Mouse (Mus musculus) heart, adult 2 months (tissue): ENCODE data around the gene Tsg101. TPM values are rescaled to one million over a fixed set of nuclear protein-coding genes. Genes with fewer than 3 reads are reported as not detected.

Experiments used
- DNase-seq, 2 experiments: peaks; one replicate each; pipeline ENCODE4 v3.0.0; 2021
- H3K27ac ChIP-seq: fragments of 200-600 bp; 2 replicates; pipeline ENCODE4 v1.8.1; 2022
- H3K27me3 ChIP-seq: fragments of 200-500 bp; 2 replicates; pipeline ENCODE4 v1.6.1; 2012; ENCODE audit warnings: mild to moderate bottlenecking, low read length, inconsistent platforms, mixed read lengths; ENCODE audit not compliant: control insufficient read depth, insufficient read depth
- H3K36me3 ChIP-seq: fragments of 200-500 bp; 2 replicates; pipeline ENCODE4 v1.6.1; 2012; ENCODE audit warnings: low read length, inconsistent platforms; ENCODE audit not compliant: control insufficient read depth, insufficient read depth
- H3K4me1 ChIP-seq: fragments of 200-500 bp; 2 replicates; pipeline ENCODE4 v1.6.1; 2011; ENCODE audit warnings: low read length; ENCODE audit not compliant: control insufficient read depth, insufficient read depth
- H3K4me3 ChIP-seq: fragments of 200-600 bp; 2 replicates; pipeline ENCODE4 v1.8.1; 2022
- H3K79me2 ChIP-seq: fragments of 200-500 bp; replicated peaks from 2 replicates; pipeline ENCODE4 v1.6.1; 2012; ENCODE audit warnings: mild to moderate bottlenecking, inconsistent platforms, low read length, moderate library complexity, mixed read lengths; ENCODE audit not compliant: control insufficient read depth, insufficient read depth
- H3K9ac ChIP-seq: fragments of 200-500 bp; 2 replicates; pipeline ENCODE4 v1.6.1; 2012; ENCODE audit warnings: low read depth, mild to moderate bottlenecking, control low read depth, inconsistent platforms, low read length, mixed read lengths
- CTCF ChIP-seq: fragments of 200-600 bp; IDR thresholded peaks from 2 replicates; pipeline ENCODE4 v1.8.1; 2022; ENCODE audit warnings: antibody characterized with exemption, mild to moderate bottlenecking, moderate library complexity
- EP300 ChIP-seq: fragments of 200-500 bp; IDR thresholded peaks from 2 replicates; pipeline ENCODE4 v1.6.1; 2011; ENCODE audit warnings: low read depth, low read length, control low read depth; ENCODE audit not compliant: insufficient read depth
- POLR2A ChIP-seq: fragments of 200-500 bp; IDR thresholded peaks from 2 replicates; pipeline ENCODE4 v1.6.1; 2011; ENCODE audit warnings: mild to moderate bottlenecking, low read depth, low read length, control low read depth; ENCODE audit not compliant: insufficient read depth
- WGBS: fragments of 180-500 bp; shearing (Covaris S2); methylation state at CpG from one replicate; pipeline ENCODE4 v1.1.7; 2018; 5-methylcytosine and 5-hydroxymethylcytosine counted together
- intact Hi-C: fragments of 180-260 bp; cut with DNase I; formaldehyde crosslinking; loops from one replicate; pipeline ENCODE4 v1.15.1; 2025
- polyA plus RNA-seq: library from polyadenylated mRNA; depleted of rRNA; stranded (reverse); fragments of >200 nt; gene quantifications from 2 replicates; pipeline ENCODE4 v1.2.3, GENCODE M21; 2012
- total RNA-seq, 2 experiments: library from RNA; stranded (reverse); gene quantifications; 2 replicates each; pipeline ENCODE4 v1.2.3; 2021

Tsg101 gene
- total and polyA plus RNA-seq, 3 experiments, result 56.5 to 64.3 (median 62.5) TPM

DNA sequence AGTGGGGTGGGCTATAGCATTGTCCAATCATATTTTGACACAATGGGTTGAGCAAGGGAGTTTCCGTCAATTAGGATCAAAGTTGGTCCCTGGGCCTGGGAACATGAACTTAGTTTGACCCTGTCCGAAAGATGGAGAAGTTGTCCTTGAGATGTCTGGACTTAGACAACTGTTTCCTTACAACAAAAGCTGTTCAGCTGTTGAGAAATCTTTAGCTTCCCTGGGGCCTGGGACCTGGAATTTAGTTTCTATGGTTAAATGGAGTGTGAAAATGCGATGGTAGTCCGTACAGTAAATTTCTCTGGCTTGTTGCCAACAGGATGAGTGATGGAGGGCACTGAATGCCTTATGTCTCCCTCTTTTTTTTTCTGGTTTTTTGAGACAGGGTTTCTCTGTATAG lies 2.3 kb upstream of the Tsg101 start:
- WGBS, result 61% methylated on average over 4 of the region's 4 CpGs
- Histone ChIP-seq H3K27ac (no peak overlapping the region), H3K79me2 (0 out of 2 replicates have a peak, but pooled peaks cover 2% of the 10 kb centered on the region), H3K27me3 (no peaks in the 10 kb centered on the region), H3K36me3 (peaks cover 3% of the 10 kb centered on the region; the same call in 1 of the 2 replicates), H3K9ac (no peak overlapping the region), H3K4me1 (peaks cover 4% of the 10 kb centered on the region), H3K4me3 (no peak overlapping the region)
- intact Hi-C loops, result loop anchor here (5.0 kb wide), 1 partner anchor 85 kb away; the partner anchor contains the start of gene Spty2d1
- DNase-seq, result no peak
- no peak for TF ChIP-seq CTCF
- TF ChIP-seq EP300, result no peak
- no peak for TF ChIP-seq POLR2A

DNA sequence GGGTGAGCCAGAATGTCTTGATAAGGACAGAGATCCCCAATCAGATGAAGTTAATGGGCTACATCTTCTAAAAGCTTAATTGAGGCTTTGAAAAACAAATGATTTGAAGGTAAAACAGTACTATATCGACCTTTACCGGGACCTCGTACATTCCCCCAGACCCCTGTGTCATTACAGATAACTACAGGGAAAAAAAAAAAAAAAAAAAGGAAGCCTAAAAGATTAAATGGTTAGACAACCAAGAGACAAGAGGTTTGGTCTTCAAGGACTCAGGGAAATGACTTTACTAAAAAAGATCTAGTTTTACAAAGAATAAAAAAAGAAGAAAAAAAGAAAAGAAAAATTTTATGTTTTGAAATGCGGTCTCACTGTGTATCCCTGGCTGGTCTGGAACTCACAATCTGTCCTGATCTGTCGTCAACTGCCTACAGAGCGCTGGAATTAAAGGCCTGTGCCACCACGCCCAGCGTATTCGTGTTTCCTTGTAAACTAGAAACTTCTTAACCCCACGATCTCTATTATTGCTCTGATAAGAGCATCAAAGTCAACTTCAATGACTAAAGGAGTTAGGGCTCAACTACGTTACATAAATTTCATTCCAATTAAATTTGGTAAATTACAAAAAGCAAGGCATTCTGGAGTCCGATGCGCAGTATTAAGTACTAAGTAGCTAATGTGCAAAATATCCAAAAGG lies 944 bp downstream of the Tsg101 start:
- H3K79me2 ChIP-seq, result 0 out of 2 replicates have a peak, but pooled peaks cover 2% of the 10 kb centered on the region
- peaks cover 5% of the 10 kb centered on the region for H3K4me1 ChIP-seq

DNA sequence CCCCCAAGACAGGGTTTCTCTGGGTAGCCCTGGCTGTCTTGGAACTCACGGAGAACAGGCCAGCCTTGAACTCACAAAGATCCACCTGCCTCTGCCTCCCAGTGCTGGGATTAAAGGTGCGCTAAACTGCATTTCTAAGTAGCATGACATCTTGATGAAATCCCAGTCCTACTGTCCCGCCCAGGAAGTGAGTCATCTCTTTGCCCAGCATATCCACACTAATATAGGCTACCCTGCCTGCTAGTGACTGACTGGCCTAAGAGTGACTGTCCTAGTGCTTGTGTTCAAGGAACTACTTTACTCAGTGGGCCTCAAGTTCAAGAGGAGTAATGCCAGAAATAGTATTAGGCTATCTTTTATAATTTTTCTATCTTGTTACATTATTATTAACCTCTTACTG lies 3.4 kb downstream of the Tsg101 start:
- Histone ChIP-seq H3K36me3 (peaks cover 3% of the 10 kb centered on the region; the same call in 1 of the 2 replicates), H3K4me1 (peaks cover 5% of the 10 kb centered on the region), H3K27me3 (no peaks in the 10 kb centered on the region), H3K9ac (no peak overlapping the region), H3K27ac (no peak overlapping the region), H3K79me2 (peaks cover 4% of the 10 kb centered on the region), H3K4me3 (no peak overlapping the region)
- WGBS, result 82% methylated on average over 3 of the region's 3 CpGs
- intact Hi-C loops, result loop anchor here (5.0 to 10.0 kb wide), 3 partner anchors 69 to 202 kb away; partner anchors contain the start of genes Gtf2h1, Hps5, Saa3 and Saal1
- TF ChIP-seq POLR2A (no peak), CTCF (no peak), EP300 (no peak)
- no peak for DNase-seq

More for the DNA sequence above, 944 bp downstream of the Tsg101 start:
- Histone ChIP-seq H3K9ac (no peak overlapping the region), H3K36me3 (peaks cover 3% of the 10 kb centered on the region; the same call in 1 of the 2 replicates), H3K4me3 (peak overlapping the region; percentile 88), H3K27me3 (no peaks in the 10 kb centered on the region), H3K27ac (peak overlapping the region; percentile 99)
- TF ChIP-seq EP300 (no peak), POLR2A (no peak)
- DNase-seq, result no peak
- intact Hi-C loops, result loop anchor here (2.0 to 10.0 kb wide), 4 partner anchors 38 to 204 kb away; partner anchors contain the start of genes Gtf2h1, Hps5, Saa3 and Saal1
- 6% methylated on average over 13 of the region's 13 CpGs for WGBS

DNA sequence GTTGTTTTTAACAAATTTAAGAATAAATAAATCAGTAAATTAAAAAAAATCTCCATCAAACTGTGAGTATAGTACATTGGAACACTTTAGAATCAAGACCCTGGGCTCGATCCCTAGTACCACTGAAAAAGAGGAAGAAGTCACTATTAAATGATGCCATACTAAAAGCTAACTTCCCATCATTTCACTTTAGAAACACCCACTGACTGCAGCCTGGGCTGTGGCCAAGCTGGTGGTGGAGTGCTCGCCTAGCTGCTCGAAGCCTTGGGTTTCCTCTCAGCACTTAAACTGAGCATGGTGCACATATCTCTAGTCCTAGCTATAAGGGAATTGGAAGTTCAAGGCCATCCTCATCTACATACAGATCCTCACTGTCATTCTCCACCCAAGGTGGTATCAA lies 8.5 kb downstream of the Tsg101 start:
- Histone ChIP-seq H3K36me3 (peaks cover 6% of the 10 kb centered on the region; the same call in 1 of the 2 replicates), H3K27me3 (no peaks in the 10 kb centered on the region), H3K27ac (no peak overlapping the region), H3K4me3 (no peak overlapping the region), H3K79me2 (peaks cover 2% of the 10 kb centered on the region), H3K4me1 (0 out of 2 replicates have a peak, but pooled peaks cover 2% of the 10 kb centered on the region), H3K9ac (no peak overlapping the region)
- 82% methylated on average over 3 of the region's 3 CpGs for WGBS
- intact Hi-C loops, result loop anchor here (10.0 kb wide), 2 partner anchors 116 to 196 kb away; partner anchors contain the start of genes Gtf2h1, Hps5, Saa3 and Saal1
- no peak for TF ChIP-seq EP300
- DNase-seq, result no peak

DNA sequence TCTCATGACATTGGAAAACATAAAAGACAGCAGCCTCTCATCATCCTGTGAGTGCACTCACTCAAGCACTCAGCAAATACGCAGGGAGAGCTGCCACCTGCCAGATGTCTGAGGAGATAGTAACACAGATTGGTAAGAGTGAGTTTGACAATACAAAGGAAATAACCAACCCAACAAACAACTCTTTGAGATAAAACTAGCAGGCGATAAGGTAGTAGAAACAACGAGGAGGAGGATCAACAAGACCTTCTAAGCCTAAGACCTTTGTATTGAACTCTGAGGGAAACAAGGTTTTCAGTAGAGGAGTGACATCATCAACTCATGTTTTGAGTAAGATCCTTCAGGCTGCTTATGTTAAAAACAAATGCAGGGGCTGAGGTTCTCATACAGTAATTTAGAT lies 20.4 kb downstream of the Tsg101 start:
- no peak overlapping the region for H3K27ac ChIP-seq
- no peaks in the 10 kb centered on the region for H3K27me3 ChIP-seq
- no peak for DNase-seq
- no peaks in the 10 kb centered on the region; the same call in 1 of the 2 replicates for H3K79me2 ChIP-seq
- H3K9ac ChIP-seq, result no peak overlapping the region
- H3K4me3 ChIP-seq, result no peak overlapping the region
- intact Hi-C loops, result no loop called here
- H3K4me1 ChIP-seq, result no peaks in the 10 kb centered on the region
- H3K36me3 ChIP-seq, result peaks cover 10% of the 10 kb centered on the region
- 71% methylated on average over 3 of the region's 3 CpGs for WGBS
- TF ChIP-seq POLR2A, result no peak
- no peak for TF ChIP-seq EP300
- no peak for TF ChIP-seq CTCF

DNA sequence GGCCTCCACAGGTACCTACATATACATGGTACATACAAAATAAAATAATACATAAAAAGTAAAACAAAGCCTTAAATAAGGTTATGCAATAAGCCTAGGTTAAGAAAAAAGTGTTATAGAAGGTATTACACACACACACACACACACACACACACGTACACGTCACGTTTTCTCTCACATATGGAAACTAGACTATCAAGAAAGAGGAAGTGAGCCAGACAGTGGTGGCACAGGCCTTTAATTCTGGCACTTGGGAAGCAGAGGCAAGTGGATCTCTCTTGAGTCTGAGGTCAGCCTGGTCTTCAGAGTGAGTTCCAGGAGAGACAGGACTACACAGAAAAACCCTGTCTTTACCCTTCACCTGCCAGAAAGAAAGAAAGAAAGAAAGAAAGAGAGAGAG lies 24.3 kb downstream of the Tsg101 start:
- H3K4me1 ChIP-seq, result no peaks in the 10 kb centered on the region
- DNase-seq, result no peak
- H3K4me3 ChIP-seq, result no peak overlapping the region
- H3K79me2 ChIP-seq, result no peaks in the 10 kb centered on the region; the same call in 1 of the 2 replicates
- no peak overlapping the region for H3K27ac ChIP-seq
- intact Hi-C loops, result no loop called here
- 89% methylated on average over 3 of the region's 3 CpGs for WGBS
- H3K27me3 ChIP-seq, result no peaks in the 10 kb centered on the region
- TF ChIP-seq POLR2A (no peak), EP300 (no peak), CTCF (no peak)
- no peak overlapping the region for H3K9ac ChIP-seq
- peaks cover 7% of the 10 kb centered on the region for H3K36me3 ChIP-seq
